Mouse (Mus musculus) MEL (cell line): ENCODE data around the gene Pcnx4. TPM values are rescaled to one million over a fixed set of nuclear protein-coding genes. Genes with fewer than 3 reads are reported as not detected.
"Not testable (repeated sequence)": the region's sequence is repeated elsewhere in the genome, so short reads cannot be mapped to it uniquely, and the experiment has no call there.

ENCODE experiments used
- DNase-seq: peaks from one replicate; pipeline ENCODE4 v3.0.0; 2011; ENCODE audit warnings: low read depth, low spot score
- H3K27ac ChIP-seq: 2 replicates; pipeline ENCODE4 v1.5.1; 2012; ENCODE audit warnings: low read depth, mild to moderate bottlenecking, control low read depth, low read length, moderate library complexity; ENCODE audit not compliant: control insufficient read depth
- H3K27me3 ChIP-seq, 2 experiments: fragments of 150-350 bp in 1 of 2; sonication (generic) in 1 of 2; 2 replicates each; pipeline ENCODE4 v1.6.1; 2012; ENCODE audit warnings: low read length in 2 of 2, mild to moderate bottlenecking in 2 of 2, improper control_type of control experiment in 1 of 2, moderate library complexity in 1 of 2; ENCODE audit not compliant: insufficient read depth in 2 of 2, control insufficient read depth in 1 of 2
- H3K36me3 ChIP-seq, 2 experiments: 2 replicates each; pipeline ENCODE4 v1.6.1; 2012 to 2014; ENCODE audit warnings: low read length in 2 of 2, improper control_type of control experiment in 1 of 2, inconsistent platforms in 1 of 2, mild to moderate bottlenecking in 1 of 2; ENCODE audit not compliant: insufficient read depth in 2 of 2, control insufficient read depth in 1 of 2
- H3K4me1 ChIP-seq, 2 experiments: fragments of 150-350 bp in 1 of 2; sonication (generic) in 1 of 2; 2 replicates each; pipeline ENCODE4 v1.6.1; 2012; ENCODE audit warnings: low read length in 2 of 2, improper control_type of control experiment in 1 of 2, mild to moderate bottlenecking in 1 of 2; ENCODE audit not compliant: insufficient read depth in 2 of 2, control insufficient read depth in 1 of 2
- H3K4me3 ChIP-seq, 2 experiments: fragments of 150-350 bp in 1 of 2; sonication (generic) in 1 of 2; 2 replicates each; pipeline ENCODE4 v1.5.1; 2012; ENCODE audit warnings: low read depth in 2 of 2, low read length in 2 of 2, mild to moderate bottlenecking in 2 of 2, moderate library complexity in 2 of 2, control low read depth in 1 of 2, improper control_type of control experiment in 1 of 2; ENCODE audit not compliant: control insufficient read depth in 1 of 2, insufficient read depth in 1 of 2
- H3K79me2 ChIP-seq: 2 replicates; pipeline ENCODE4 v1.6.1; 2012; ENCODE audit warnings: mild to moderate bottlenecking, low read length, moderate library complexity; ENCODE audit not compliant: control insufficient read depth, poor library complexity, insufficient read depth
- H3K9ac ChIP-seq: 2 replicates; pipeline ENCODE4 v1.6.1; 2012; ENCODE audit warnings: low read depth, mild to moderate bottlenecking, control low read depth, low read length, moderate library complexity; ENCODE audit not compliant: control insufficient read depth, poor library complexity, severe bottlenecking
- H3K9me3 ChIP-seq: fragments of 150-350 bp; sonication (generic); replicated peaks from 2 replicates; pipeline ENCODE4 v1.6.1; 2012; ENCODE audit warnings: mild to moderate bottlenecking, low read length, improper control_type of control experiment, moderate library complexity; ENCODE audit not compliant: insufficient read depth
- BHLHE40 ChIP-seq: IDR thresholded peaks from 2 replicates; pipeline ENCODE4 v1.6.1; 2012; ENCODE audit warnings: low read depth, mild to moderate bottlenecking, inconsistent platforms, low read length, improper control_type of control experiment, borderline replicate concordance
- CHD1 ChIP-seq: IDR thresholded peaks from 2 replicates; pipeline ENCODE4 v1.6.1; 2012; ENCODE audit warnings: low read depth, mild to moderate bottlenecking, inconsistent platforms, low read length, improper control_type of control experiment
- E2F4 ChIP-seq: IDR thresholded peaks from 2 replicates; pipeline ENCODE4 v1.6.1; 2011; ENCODE audit warnings: low read depth, low read length, improper control_type of control experiment, borderline replicate concordance
- EP300 ChIP-seq, 2 experiments: IDR thresholded peaks; 2 replicates each; pipeline ENCODE4 v1.6.1; 2011; ENCODE audit warnings: improper control_type of control experiment in 2 of 2, low read length in 2 of 2, low read depth in 1 of 2, mild to moderate bottlenecking in 1 of 2
- ETS1 ChIP-seq: IDR thresholded peaks from 2 replicates; pipeline ENCODE4 v1.6.1; 2012; ENCODE audit warnings: low read depth, mild to moderate bottlenecking, inconsistent platforms, low read length, improper control_type of control experiment, moderate library complexity
- HCFC1 ChIP-seq: IDR thresholded peaks from 2 replicates; pipeline ENCODE4 v1.6.1; 2012; ENCODE audit warnings: low read depth, mild to moderate bottlenecking, inconsistent platforms, low read length, improper control_type of control experiment, moderate library complexity
- MAX ChIP-seq: IDR thresholded peaks from 2 replicates; pipeline ENCODE4 v1.6.1; 2011; ENCODE audit warnings: low read length, improper control_type of control experiment
- MXI1 ChIP-seq: IDR thresholded peaks from 2 replicates; pipeline ENCODE4 v1.6.1; 2011; ENCODE audit warnings: mild to moderate bottlenecking, low read depth, low read length, improper control_type of control experiment
- NELFE ChIP-seq: IDR thresholded peaks from 2 replicates; pipeline ENCODE4 v1.6.1; 2011; ENCODE audit warnings: low read depth, low read length, improper control_type of control experiment
- POLR2AphosphoS2 ChIP-seq: IDR thresholded peaks from 2 replicates; pipeline ENCODE4 v1.6.1; 2011; ENCODE audit warnings: low read length, improper control_type of control experiment
- POLR2AphosphoS5 ChIP-seq: IDR thresholded peaks from 2 replicates; pipeline ENCODE4 v1.6.1; 2012; ENCODE audit warnings: low read depth, borderline replicate concordance, mild to moderate bottlenecking, inconsistent platforms, low read length, moderate library complexity, mixed read lengths
- RAD21 ChIP-seq: IDR thresholded peaks from 2 replicates; pipeline ENCODE4 v1.6.1; 2011; ENCODE audit warnings: mild to moderate bottlenecking, low read depth, low read length, improper control_type of control experiment
- RCOR1 ChIP-seq: IDR thresholded peaks from 2 replicates; pipeline ENCODE4 v1.6.1; 2012; ENCODE audit warnings: low read depth, mild to moderate bottlenecking, inconsistent platforms, low read length, improper control_type of control experiment
- TAL1 ChIP-seq: IDR thresholded peaks from 2 replicates; pipeline ENCODE4 v1.6.1; 2012; ENCODE audit warnings: mild to moderate bottlenecking, inconsistent platforms, low read length, moderate library complexity, mixed read lengths
- TCF12 ChIP-seq: IDR thresholded peaks from 2 replicates; pipeline ENCODE4 v1.6.1; 2014; ENCODE audit warnings: low read depth, mild to moderate bottlenecking, inconsistent platforms, low read length, improper control_type of control experiment, moderate library complexity
- USF1 ChIP-seq: IDR thresholded peaks from 2 replicates; pipeline ENCODE4 v1.6.1; 2014; ENCODE audit warnings: low read depth, mild to moderate bottlenecking, inconsistent platforms, low read length, improper control_type of control experiment, moderate library complexity
- ZC3H11A ChIP-seq: IDR thresholded peaks from 2 replicates; pipeline ENCODE4 v1.6.1; 2012; ENCODE audit warnings: low read depth, mild to moderate bottlenecking, inconsistent platforms, low read length, improper control_type of control experiment
- ZKSCAN1 ChIP-seq: IDR thresholded peaks from 2 replicates; pipeline ENCODE4 v1.6.1; 2012; ENCODE audit warnings: low read depth, mild to moderate bottlenecking, inconsistent platforms, low read length, improper control_type of control experiment, moderate library complexity
- ZMIZ1 ChIP-seq: IDR thresholded peaks from 2 replicates; pipeline ENCODE4 v1.6.1; 2012; ENCODE audit warnings: low read depth, mild to moderate bottlenecking, inconsistent platforms, low read length, improper control_type of control experiment, moderate library complexity
- polyA plus RNA-seq, 2 experiments: library from polyadenylated mRNA; stranded (reverse) in 1 of 2; unstranded in 1 of 2; fragments of >175 nt in 1 of 2; fragments of >200 nt in 1 of 2; gene quantifications; 2 replicates each; pipeline versions ENCODE4 v1.2.1 to v1.2.4; 2012; ENCODE audit warnings: low replicate concordance in 2 of 2, low read depth in 1 of 2; ENCODE audit not compliant: insufficient read length in 2 of 2, insufficient read depth in 1 of 2, missing spikeins in 1 of 2
- total RNA-seq: library from RNA; depleted of rRNA; stranded (reverse); fragments of 300-350 nt; gene quantifications from 2 replicates; pipeline ENCODE4 v1.2.3, GENCODE M21; 2012

The Pcnx4 gene
- total and polyA plus RNA-seq, 3 experiments: 3.2 to 5.2 TPM; not detected in 1

GRCm38 (mm10) chr12:72598731-72599130 lies 62.5 kb downstream of the Pcnx4 start:
- TF ChIP-seq EP300 (IDR thresholded peaks at IDR 0.05; ENCODE audit: low read depth in 1 of 2, low read length in 2 of 2): peak; percentile 15 to 21; a peak in 1 of 4 replicates
- peak; percentile 34; the same call in 1 of the 2 replicates for TF ChIP-seq TCF12
- not testable (repeated sequence) for H3K27ac ChIP-seq, H3K4me1 ChIP-seq, H3K36me3 ChIP-seq, H3K9ac ChIP-seq, H3K9me3 ChIP-seq, H3K79me2 ChIP-seq, H3K27me3 ChIP-seq, H3K4me3 ChIP-seq
- peak; percentile 64 for DNase-seq

- Histone ChIP-seq H3K4me3 (no peak overlapping the region), H3K4me1 (no peaks in the 10 kb centered on the region), H3K27me3 (no peaks in the 10 kb centered on the region), H3K9ac (no peak overlapping the region), H3K79me2 (no peaks in the 10 kb centered on the region), H3K36me3 (no peaks in the 10 kb centered on the region), H3K27ac (no peak overlapping the region), H3K9me3 (no peaks in the 10 kb centered on the region)
- TF ChIP-seq USF1 (no peak), MAX (no peak), RAD21 (no peak), ZMIZ1 (no peak), MXI1 (no peak), CHD1 (no peak), NELFE (no peak), ZKSCAN1 (no peak), ETS1 (no peak), TAL1 (no peak), RCOR1 (no peak), HCFC1 (no peak), POLR2AphosphoS2 (no peak), BHLHE40 (no peak), E2F4 (no peak), POLR2AphosphoS5 (no peak), ZC3H11A (no peak), TCF12 (no peak)
- no peak for DNase-seq
Observed at GRCm38 (mm10) chr12:72612053-72612452, 75.9 kb downstream of the Pcnx4 start.
